Mouse (Mus musculus): Measurements from ENCODE around the gene Pds5b.

DNA sequence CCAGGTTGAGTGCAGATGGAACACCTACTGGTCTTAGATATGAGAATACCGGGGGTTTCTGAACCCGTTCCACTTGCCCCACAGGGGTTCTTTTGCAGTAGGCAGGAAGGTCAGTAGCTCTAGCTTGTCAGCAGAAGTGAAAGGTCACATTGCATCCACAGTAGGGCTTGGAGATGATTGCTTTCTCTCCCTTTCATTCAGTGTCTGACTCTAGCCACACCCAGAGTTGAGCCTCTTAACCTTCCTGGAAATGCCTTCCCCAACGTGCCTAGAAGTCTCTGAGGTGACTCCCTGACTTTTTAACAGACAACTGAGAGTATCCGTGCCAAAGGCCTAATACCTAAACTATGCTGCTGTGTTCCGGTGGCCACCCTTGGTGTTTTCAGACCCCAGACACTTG lies 146.0 kb downstream of the Pds5b start:
- no peak for TF ChIP-seq EP300 (IDR thresholded peaks at IDR 0.05; ENCODE audit: insufficient read depth, low read depth, low read length)
- TF ChIP-seq POLR2A (IDR thresholded peaks at IDR 0.05; ENCODE audit: insufficient read depth, low read depth, low read length), result no peak
- TF ChIP-seq CTCF (IDR thresholded peaks at IDR 0.05), result no peak
